Mouse (Mus musculus) layer of hippocampus, adult 18-20 months (tissue): ENCODE results near the gene Rab31. TPM values are rescaled to one million over a fixed set of nuclear protein-coding genes. Genes with fewer than 3 reads are reported as not detected.
A peak's percentile ranks its signal among the peaks of the same experiment; 100 is the strongest.

Source experiments
- DNase-seq, 2 experiments: peaks; one replicate each; pipeline ENCODE4 v3.0.0; 2022; ENCODE audit warnings: low spot score in 2 of 2
- total RNA-seq, 2 experiments: library from RNA; stranded (reverse); gene quantifications; 2 replicates each; pipeline ENCODE4 v1.2.3; 2021

The Rab31 gene
- total RNA-seq, 2 experiments from 2014 or later, result 52.0 to 55.6 TPM

DNA sequence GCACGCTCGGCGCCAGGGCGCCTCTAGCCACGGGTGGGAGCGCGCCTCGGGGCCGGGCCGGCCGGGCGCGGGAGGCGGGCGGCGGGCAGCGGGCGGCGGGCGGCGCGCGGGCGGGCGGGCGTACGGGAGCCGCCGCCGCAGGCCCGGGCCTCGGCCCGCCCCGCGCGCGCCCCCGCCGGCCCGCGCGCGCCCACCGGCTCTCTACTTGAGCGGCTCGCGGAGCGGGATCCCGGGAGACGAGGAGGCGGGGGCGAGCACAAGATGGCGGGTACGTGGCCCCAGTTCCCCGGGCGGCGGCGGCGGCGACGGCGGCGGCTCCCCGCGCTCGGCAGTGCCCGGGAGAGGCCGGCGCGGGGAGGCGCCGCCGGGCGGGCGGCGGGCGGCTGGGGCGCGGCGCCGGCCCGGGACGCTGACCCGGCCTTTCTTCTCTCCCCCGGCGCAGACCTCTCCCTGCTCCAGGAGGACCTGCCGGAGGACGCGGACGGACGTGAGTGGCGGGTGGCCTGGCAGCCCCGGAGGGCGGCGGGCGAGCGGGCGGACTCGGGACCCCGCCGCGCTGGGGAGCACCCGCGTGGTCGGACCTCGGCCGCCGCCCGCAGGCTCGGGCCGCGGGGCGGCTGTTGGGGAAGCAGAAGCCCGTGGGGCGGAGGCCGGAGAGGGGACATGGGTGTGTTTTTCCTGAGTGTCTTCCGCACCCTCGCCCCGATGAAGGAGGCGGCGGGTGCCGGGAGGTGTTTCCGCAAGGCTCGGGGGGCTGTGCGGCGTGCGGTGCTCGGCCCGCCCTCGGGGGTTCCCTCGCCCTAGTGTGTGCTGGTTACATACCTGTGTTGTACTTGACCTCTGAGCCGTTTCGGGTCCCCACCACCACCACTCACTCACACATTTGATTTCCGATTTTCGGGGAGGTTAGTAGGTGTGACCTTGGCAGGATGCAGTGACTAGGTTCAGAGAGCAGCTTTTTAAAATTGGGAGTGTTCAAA is 10.9 kb upstream of the Rab31 start:
- DNase-seq, result peak; percentile 64 to 70

DNA sequence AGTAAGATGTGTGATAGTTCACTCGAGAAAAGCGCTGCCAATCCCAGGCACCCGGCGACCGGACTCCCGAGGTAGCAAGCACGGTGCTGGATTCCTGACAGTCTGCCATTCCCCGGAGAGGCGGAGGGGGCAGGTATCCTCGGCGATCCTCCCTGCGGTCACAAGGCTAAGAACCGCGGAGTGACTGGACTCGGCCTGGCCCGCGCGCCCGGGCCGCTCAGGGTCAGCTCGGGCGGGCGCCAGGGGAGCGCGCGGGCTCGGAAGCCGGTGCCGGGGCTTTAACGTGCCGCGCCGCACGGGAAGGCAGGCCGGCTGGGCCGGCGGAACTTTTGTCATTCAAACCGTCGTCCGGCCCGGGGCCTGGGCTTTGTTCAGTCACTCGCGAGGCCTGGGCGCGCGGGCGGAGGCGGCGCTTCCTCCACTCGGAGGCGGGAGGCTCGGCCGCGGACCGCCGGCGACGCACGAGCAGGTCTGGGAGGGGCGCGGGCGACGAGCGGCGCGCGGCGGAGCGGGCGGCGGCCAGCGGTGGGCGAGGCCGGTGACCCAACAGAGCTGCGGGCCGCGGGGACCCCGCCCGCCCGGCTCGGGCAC is 10.1 kb upstream of the Rab31 start, which contains the start of gene Ppp4r1:
TSS of gene Ppp4r1 (plus strand) at position 23 of the 591 bp plus-strand sequence.
- peak; percentile 43 to 72 for DNase-seq

DNA sequence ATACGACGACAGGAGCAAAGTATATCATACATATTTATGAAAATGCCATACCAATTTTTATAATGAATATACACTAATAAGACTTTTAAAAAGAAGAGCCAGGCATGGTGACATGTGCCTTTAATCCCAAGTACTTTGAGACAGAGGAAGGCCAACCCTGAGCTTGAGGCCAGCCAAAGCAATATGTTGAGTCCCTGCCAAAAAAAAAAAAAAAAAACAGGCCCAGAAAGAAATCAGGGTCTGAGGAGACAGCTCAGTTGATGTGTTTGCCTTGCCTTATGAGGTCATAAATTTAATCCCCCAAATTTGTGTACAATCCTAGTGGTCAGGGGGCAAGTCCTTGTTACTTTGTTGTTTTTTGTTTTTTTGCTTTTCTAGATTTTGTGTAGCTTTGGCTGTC is 8.4 kb upstream of the Rab31 start:
- DNase-seq, result no peak

DNA sequence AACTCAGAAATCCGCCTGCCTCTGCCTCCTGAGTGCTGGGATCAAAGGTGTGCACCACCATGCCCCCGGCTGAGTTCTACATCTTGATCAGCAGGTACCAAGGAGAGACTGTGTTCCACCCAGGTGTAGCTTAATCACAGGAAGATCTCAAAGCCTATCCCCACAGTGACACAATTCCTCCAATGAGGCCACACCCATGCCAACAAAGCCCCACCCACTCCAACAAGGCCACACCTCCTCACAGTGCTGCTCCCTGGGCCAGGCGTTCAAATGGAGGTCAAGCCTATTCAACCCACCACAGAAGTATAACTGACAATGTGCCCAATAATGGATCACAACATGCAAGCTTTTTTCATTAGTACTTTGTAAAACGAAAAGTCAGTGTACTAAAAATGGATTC is 4.9 kb upstream of the Rab31 start:
- DNase-seq, result no peak

DNA sequence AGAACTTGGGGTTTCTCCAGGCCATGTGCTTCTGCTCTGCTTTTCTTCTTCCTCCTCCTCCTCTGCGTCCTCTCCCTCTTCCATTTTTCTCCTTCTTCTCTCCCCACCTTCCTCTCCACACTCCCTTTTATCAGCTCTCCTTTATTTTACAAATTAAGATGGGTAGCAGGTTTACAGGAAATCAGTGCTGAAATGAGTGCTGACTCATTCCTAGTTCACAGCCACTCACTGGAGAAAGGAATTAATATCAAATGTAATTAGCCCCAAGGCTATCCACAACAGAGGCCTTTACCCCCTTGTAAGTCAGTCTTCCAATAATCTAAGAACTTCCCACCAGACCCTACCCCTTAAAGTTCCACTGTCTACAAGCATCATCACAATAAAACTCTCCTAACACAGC is 3.7 kb upstream of the Rab31 start:
- no peak for DNase-seq

DNA sequence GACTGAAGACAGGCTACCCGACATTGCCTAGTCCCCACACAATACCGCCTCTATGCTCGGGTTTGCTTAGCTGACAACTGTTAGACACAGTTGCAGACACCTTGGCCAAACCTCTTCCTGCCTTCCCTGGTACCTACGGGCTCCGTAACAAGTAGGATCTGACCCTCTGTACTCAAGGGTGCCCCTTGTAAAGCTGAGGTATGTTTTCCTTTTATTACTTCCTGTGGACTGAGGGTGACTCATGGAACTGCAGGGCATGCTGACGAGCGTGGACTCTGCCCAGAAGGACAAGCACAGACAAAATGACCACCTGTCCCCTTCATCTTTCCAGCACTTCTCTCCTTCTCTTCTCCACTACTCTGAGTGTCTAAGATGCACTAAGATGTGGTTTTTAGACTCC is 1.9 kb upstream of the Rab31 start:
- no peak for DNase-seq

DNA sequence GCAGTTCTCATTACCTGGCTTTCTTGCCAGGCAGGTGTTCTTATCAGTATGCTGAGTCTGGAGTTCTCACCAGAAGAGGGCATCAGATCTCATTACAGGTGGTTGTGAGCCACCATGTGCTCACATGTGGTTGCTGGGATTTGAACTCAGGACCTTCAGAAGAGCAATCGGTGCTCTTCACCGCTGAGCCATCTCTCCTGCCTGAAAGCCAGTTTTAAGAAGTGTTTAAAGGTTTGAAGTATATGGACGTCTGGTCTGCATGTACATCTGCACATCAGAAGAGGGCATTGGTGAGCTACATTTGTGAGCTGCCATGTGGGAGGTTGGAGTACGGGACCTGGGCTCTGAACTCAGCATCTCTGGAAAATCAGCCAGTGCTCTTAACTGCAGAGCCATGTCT is 1.1 kb upstream of the Rab31 start:
- peak in 1 of 2 experiments; percentile 19 for DNase-seq

DNA sequence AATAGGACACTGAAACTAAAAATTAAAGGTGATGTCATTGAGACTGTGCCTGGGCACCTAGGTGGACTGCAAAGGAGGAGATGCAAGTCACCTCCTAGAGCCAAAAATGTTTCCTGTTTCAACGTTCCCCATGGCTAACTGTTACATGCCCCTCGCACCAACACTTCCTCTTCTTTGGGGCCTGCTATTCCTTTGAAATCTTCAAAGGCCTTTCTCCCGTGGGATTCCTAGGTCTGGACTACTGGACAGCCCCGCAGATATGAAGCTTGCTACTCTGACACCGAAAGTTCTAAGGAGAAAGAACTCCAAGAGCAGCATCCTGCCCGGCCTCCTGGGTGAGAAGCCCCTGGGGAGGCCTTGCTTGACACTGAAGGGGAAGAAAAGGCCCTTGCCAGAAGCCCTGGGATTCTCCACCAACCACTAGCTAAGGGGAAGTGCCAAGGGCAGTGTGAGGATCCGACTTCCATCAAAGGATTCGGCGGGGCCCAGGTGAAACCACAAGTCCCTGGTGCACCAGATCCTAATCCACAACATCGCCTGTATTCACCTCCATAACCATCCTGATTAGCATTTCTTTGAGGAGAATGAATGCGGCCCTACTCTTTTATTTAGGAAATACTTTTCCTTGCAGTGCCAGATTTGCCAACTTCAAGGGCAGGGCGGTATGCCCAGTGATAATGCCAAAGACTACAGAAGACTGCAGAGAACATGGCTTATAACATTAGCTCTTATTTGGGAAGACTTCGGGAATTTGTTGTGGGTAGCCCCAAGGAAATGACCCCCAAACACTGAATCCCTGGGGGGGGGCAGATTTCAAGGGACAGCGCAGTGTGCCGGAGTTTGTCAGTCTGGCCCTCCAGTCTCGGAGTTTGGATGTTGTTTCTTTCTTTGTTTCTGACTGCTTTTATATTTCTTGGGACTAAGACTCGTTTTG is 1.3 kb downstream of the Rab31 start:
- DNase-seq, result no peak

DNA sequence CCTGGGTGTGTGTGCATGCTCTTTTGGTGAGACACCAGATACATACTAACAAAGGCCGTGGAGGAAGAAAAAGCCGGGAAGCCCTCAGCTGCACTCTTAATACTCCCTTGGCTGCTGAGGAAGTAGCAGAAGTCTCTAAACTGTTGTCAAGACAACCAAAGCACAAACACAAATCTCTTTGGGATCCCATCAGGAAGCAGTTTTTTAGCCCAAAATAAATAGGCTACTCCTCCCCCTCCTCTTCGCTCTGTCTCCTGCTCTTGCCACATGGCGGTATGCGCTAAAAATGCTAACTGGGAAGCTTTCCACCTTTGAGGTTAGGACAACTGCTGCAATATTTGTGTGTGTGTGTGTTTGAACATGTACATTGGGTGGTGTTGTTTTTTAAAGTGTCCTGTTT is 4.1 kb downstream of the Rab31 start:
- peak in 1 of 2 experiments; percentile 81 for DNase-seq

DNA sequence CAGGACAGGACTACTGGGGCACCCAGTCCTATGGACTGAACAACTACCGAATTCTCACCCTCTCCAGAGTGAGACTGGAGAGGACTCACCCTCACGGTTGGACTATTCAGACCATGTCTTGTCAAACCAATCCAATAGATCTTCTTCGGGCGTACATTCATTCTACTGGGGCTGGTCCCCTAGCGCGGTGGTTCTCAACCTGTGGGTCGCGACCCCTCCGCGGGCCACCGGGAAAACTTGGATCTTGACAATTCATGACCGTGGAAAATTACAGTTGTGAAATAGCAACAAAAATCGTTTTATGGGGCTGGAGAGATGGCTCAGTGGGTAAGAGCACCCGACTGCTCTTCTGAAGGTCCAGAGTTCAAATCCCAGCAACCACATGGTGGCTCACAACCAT is 9.3 kb downstream of the Rab31 start:
- no peak for DNase-seq

DNA sequence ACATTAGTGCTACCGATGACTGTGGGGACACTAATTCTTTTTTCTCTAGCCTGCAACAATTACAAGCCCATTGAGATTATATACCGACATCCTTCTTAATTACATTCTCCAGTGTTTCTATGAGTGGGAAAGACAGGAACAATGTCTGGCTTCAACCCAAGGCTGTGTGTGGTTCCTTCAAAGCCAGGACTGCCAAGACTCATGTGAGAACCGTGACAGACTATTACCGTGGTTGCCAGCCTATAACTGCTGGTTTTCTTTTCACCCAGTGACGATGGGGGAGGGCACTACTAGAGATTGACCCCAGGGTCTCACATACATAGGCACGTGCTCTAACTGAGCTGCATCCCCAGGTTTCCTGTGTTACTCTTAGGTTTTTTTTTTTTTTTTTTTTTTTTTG is 15.4 kb downstream of the Rab31 start:
- DNase-seq, result no peak

DNA sequence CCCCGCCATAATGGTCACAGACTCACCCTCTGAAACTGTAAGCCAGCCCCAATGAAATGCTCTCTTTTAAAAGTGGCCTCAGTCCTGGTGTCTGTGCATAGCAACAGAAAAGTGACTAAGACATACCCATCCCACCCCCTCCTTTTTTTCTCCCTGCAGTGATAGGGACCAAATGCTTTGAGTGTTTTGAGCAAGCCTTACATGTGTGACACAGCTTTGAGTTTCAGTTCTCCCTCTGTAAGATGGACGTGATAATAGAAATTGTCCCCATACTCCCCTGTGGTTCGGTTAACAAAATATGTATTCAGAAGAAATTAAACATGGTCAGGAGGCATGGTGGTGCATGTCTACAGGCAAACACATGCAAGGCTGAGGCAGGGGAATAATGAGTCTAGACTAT is 16.7 kb downstream of the Rab31 start:
- no peak for DNase-seq

DNA sequence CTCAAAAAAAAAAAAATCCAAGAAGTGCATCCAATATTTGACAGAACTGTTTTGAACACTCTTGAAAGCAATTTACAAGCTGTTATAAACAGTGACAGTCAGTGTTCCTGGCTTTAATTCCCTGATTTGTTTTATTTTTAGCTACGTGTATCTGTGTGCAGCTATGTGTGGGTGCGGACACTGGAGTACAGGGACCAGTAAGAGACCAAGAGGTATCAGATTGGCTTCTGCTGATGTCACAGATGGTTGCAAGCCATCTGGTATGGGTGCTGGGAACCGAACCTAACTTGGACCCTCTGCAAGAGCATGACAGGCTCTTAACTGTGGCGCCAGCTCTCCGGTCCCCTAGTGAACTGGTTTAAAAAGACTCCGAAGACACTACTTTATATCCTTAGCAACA is 19.4 kb downstream of the Rab31 start:
- peak in 1 of 2 experiments; percentile 59 for DNase-seq

DNA sequence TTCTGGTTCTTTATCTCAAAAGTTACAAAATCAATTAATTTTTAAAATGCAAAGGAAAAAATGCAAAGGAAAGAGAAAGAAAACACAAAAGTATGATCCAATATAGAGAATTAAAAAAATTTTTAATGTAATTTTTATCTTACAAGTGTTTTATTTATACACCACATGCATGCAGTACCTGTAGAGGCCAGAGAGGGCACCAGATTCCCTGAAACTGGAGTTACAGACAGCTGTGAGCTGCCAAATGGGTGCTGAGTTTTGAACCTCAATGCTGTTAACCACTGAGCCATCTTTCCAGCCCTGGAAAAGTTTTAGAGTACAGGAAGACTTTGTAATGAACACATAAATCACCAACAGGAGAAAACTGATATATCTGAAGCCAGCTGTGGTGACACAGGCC is 22.3 kb downstream of the Rab31 start:
- DNase-seq, result no peak

DNA sequence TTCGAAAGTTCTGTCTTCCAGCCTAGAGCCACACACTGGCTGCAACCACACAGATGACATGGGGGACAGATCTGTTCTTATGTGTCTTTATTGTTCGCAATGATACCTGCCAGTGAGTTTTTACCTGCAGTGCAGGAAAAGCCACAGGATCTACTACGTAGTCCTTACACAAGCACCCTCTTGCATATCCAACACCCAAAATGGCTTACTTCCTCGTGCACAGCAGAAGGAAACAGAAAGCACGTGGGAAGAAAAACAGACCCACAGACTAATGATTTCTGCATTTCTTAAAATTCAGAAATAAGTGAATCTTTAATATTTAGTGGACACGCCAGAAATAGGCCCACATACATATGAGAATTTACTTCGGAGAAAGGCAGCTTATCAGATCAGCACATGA is 22.7 kb downstream of the Rab31 start:
- no peak for DNase-seq

DNA sequence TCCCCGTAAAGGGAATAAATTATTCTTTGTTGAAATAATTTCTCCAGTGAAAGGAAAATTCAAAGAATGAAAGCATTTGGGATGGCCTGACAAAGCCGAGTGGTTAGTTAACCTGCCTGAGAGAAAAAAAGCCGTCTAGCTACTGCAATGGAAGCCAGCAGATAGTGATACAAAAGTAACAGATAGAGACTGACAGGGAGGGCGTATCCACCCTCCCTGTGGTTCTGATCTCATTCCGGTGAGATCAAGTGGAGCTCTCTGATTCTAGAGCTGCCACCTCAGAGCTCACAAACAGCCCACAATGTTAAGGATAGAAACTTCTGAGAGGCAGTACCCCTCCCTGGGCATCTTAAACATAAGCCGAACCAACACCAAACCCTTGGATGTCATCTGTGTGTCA is 23.6 kb downstream of the Rab31 start:
- no peak for DNase-seq

DNA sequence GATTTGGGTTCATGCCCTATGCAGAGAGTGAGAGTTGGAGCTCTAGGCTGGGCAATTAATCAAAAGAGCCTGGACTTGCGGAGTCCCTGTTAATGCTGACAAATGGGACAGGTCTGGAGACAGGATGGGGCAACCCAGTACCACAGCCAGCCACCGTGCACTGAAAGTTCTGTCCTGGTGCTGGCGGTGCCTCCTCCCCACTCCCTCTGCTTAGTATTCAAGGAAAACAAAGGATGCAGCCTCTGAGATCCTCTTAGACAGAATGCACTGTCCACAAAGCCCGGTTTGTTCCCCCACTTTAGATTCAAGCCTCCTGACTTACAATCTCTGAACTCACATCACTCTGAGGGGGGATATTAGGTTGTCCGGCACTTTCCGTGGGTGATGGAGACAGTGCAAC is 26.2 kb downstream of the Rab31 start:
- peak in 1 of 2 experiments; percentile 66 for DNase-seq

DNA sequence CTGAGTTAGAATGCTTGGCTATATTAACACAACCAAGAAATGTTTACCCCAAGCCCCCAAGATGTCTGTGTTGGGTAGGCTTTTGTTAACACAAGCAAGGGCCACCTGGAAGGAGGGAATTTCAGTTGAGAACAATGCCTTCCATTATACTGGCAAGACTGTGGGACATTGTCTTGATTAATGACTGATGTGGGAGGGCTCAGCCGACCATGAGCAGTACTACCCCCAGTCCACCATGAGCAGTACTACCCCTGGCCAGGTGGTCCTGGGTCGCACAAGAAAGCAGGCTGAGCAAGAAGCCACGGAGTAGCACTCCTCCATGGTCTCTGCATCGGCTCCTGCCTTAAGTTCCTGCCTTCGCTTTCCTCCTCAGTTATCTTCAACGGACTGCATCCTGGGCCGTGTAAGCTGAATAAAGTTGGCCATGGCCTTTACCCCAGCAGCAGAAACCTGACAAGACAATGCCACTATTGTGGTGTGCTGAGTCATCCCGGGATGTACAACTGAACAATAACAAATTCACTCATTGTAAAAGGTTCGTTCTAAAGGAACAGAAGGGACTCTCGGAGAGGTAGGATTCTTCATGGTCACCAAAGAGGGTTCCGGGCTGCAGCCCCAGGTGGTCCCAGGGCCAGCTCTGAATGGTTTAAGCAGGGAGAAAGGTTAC is 28.8 kb downstream of the Rab31 start:
- DNase-seq, result peak in 1 of 2 experiments; percentile 23

DNA sequence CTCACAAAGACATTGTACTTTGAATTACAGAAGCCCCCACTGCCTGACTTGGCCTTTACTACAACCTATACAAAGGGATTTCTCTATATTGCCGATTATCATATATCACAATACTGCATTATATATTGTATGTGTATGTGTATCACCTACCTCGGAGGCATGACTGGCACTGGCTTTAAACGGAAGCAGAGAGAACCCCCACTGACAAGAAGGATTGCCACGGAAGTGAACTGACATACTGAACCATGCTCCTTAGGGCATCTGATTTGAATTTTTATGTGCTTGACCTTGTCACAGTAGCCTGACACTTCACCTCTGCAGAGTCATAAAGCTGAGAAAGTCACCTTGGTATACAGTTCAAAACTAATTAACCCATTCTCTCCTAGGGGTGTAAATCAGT is 29.6 kb downstream of the Rab31 start:
- no peak for DNase-seq

DNA sequence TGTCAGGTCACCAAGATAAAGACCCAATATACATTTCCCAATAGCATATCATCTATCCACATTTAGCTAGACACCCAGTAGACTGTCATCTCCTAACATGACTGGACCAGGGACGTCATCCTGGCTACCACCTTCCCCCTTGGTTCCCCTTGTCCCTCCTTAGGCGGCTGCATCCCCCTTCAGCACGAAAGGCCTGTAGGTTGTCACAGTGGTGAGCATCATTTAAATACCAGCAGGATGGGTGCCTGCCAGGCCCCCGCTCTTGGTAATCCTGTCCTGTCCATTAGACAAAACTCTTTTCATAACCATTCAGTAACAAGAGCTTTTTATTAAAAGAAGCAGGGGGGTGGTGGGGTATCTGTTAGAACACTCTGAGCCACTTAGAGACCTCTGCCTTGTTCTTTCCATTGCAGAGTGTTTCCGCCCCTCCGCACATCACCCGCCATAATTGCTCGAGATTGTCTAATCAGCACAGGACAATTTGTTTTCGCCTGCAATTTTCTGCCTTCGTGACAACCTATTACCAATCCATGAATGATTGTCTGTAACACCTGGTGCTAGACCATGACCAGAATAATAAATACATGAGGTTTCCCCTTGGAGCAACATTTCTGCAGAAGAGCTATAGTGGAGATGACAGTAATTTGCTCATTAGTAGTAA is 30.2 kb downstream of the Rab31 start:
- peak in 1 of 2 experiments; percentile 50 for DNase-seq
